Mouse (Mus musculus) kidney, postnatal 14 days (tissue): Measurements from ENCODE around the gene Polr3g.
"Not testable (repeated sequence)": the region's sequence is repeated elsewhere in the genome, so short reads cannot be mapped to it uniquely, and the experiment has no call there.

Experiments used
- DNase-seq: peaks from one replicate; pipeline ENCODE4 v3.0.0; 2022; ENCODE audit warnings: mixed read lengths

The Polr3g gene

DNA sequence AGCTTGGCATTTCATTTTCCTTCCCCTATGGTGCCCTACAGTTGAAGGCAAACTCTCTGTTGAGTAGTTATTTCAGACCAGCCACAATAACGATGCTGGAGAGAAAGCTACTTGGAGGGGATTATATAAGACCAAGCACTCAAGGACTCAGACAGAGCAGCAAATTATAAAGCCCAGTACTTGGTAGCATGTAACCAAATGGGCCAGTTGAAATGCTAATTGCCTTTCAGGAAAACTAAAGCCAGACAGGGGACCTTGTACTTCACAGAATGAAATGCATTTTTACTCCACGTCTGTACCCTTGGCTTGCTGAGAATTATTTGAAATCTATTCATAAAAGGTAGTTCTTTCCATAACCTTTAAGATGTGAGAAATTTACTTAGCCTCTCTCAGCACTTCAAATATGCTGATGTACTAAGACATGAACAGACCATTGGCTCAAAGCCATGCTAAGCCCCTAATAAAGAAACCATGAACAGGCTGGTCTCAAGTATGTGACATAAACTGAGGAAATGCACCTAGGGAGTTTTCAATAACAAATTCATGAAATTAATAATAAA is 82.1 kb downstream of the Polr3g start:
- no peak for DNase-seq

- not testable (repeated sequence) for DNase-seq
Measured at GRCm38 (mm10) chr13:81627861-81628260, 83.0 kb downstream of the Polr3g start.
